8 mouse cellular contexts compared by ENCODE assay signal in genomic region chr7:49974841-49975440, GRCm38 (mm10). TPM values are rescaled to one million over a fixed set of nuclear protein-coding genes. Genes with fewer than 3 reads are reported as not detected.
DNase-seq lines count a peak whose midpoint lies in the region; ATAC-seq and TF ChIP-seq lines count a peak whose summit lies in the region.

Gene Nell1 (plus strand): TSS chr7:49974864.

- H3K9me3 ChIP-seq in heart, embryonic 15.5 days (replicated peaks): no peaks in the 10 kb centered on the region
- H3K9me3 ChIP-seq in forebrain, postnatal 0 days (ENCODE audit: low read length): no peaks in the 10 kb centered on the region
- no peaks in the 10 kb centered on the region for H3K9me3 ChIP-seq in limb, embryonic 10.5 days (replicated peaks)

- no peak for DNase-seq in heart, postnatal 14 days
- DNase-seq in ZHBTc4 (ENCODE audit: low read depth, low spot score): peak; percentile 72
- DNase-seq in forebrain, postnatal 0 days: no peak
- DNase-seq in limb, embryonic 10.5 days (ENCODE audit: low spot score): peak; percentile 64
- peak; percentile 66 for DNase-seq in retina, embryonic 14.5 days (ENCODE audit: low spot score)
- DNase-seq in adrenal gland, adult (ENCODE audit: inconsistent age in 2 of 2, low spot score in 1 of 2): no peak
- DNase-seq in urinary bladder, postnatal 10 days (ENCODE audit: low spot score): no peak

- H3K4me1 ChIP-seq in heart, embryonic 15.5 days (replicated peaks): peaks cover 16% of the 10 kb centered on the region
- H3K4me1 ChIP-seq in forebrain, postnatal 0 days (ENCODE audit: insufficient read depth): no peaks in the 10 kb centered on the region
- peaks cover 18% of the 10 kb centered on the region for H3K4me1 ChIP-seq in limb, embryonic 10.5 days

- H3K4me3 ChIP-seq in heart, embryonic 15.5 days: peak within 1 kb of the TSS; percentile 52
- peak within 1 kb of the TSS; percentile 51 for H3K4me3 ChIP-seq in forebrain, postnatal 0 days (ENCODE audit: low read depth, low read length)
- H3K4me3 ChIP-seq in limb, embryonic 10.5 days: peak within 1 kb of the TSS; percentile 63

- peak within 1 kb of the TSS; percentile 34; the same call in 1 of the 2 replicates for H3K9ac ChIP-seq in heart, embryonic 15.5 days
- H3K9ac ChIP-seq in forebrain, postnatal 0 days: peak within 1 kb of the TSS; percentile 51

- 0 out of 2 replicates have a peak, but pooled peaks have one; percentile 8 for TF ChIP-seq CTCF in forebrain, postnatal 0 days (IDR thresholded peaks at IDR 0.05; ENCODE audit: low read depth)

- no peak within 1 kb of the TSS for H3K27ac ChIP-seq in heart, embryonic 15.5 days
- peak within 1 kb of the TSS; percentile 36; the same call in 1 of the 2 replicates for H3K27ac ChIP-seq in forebrain, postnatal 0 days (ENCODE audit: low read depth, low read length)
- H3K27ac ChIP-seq in limb, embryonic 10.5 days: peak within 1 kb of the TSS; percentile 71

- intact Hi-C loops in heart, postnatal 14 days (cut with DNase I): no loop called here

- no peak for ATAC-seq in heart, embryonic 15.5 days (replicated peaks; ENCODE audit: insufficient number of reproducible peaks, insufficient read depth, low FRiP score, low read depth)
- ATAC-seq in forebrain, postnatal 0 days: peak; percentile 63

- no peaks in the 10 kb centered on the region for H3K36me3 ChIP-seq in heart, embryonic 15.5 days
- no peaks in the 10 kb centered on the region for H3K36me3 ChIP-seq in forebrain, postnatal 0 days (ENCODE audit: insufficient read depth)
- H3K36me3 ChIP-seq in limb, embryonic 10.5 days: no peaks in the 10 kb centered on the region

- WGBS in heart, embryonic 15.5 days: under 1% methylated on average over 52 of the region's 52 CpGs
- under 1% methylated on average over 51 of the region's 52 CpGs for WGBS in forebrain, postnatal 0 days
- under 1% methylated on average over 52 of the region's 52 CpGs for WGBS in limb, embryonic 10.5 days

- H3K27me3 ChIP-seq in heart, embryonic 15.5 days: peaks cover 75% of the 10 kb centered on the region
- peaks cover 37% of the 10 kb centered on the region for H3K27me3 ChIP-seq in forebrain, postnatal 0 days (ENCODE audit: insufficient read depth, low read length)
- peaks cover 86% of the 10 kb centered on the region for H3K27me3 ChIP-seq in limb, embryonic 10.5 days (ENCODE audit: low read depth, poor library complexity, severe bottlenecking)

- H3K4me2 ChIP-seq in heart, embryonic 15.5 days: peak within 1 kb of the TSS; percentile 85
- peak within 1 kb of the TSS; percentile 88 for H3K4me2 ChIP-seq in forebrain, postnatal 0 days (ENCODE audit: low read depth)

RNA-seq across cellular contexts. Expression of gene Nell1, which starts in this region (rescaled TPM):
- 0.31 and 0.67 TPM in 2 replicates for polyA plus RNA-seq in heart, embryonic 15.5 days (2015; fragmentation: Nextera tagmentation; extraction: Ambion mirVana)
- not detected for total RNA-seq in heart, postnatal 14 days (2021)
- total RNA-seq in forebrain, postnatal 0 days (2014; rRNA removed): 41.7 and 56.3 TPM in 2 replicates
- 20.5 and 32.6 TPM in 2 replicates for polyA plus RNA-seq in forebrain, postnatal 0 days (2015; fragmentation: Nextera tagmentation; extraction: Ambion mirVana)
- polyA plus RNA-seq in limb, embryonic 10.5 days (2016; fragmentation: Nextera tagmentation; extraction: Ambion mirVana): 0.55 and 0.74 TPM in 2 replicates

Comparison
In these comparisons a context has a peak if more than half of its experiments do, and no peak if none do; other contexts are left out.
1. RNA of gene Nell1 (total RNA-seq): 41.7 to 56.3 TPM in forebrain, postnatal 0 days; not detected in heart, postnatal 14 days; every median in the first group is over 10 times any median in the second.
2. RNA of gene Nell1 (polyA plus RNA-seq): 20.5 to 32.6 TPM in forebrain, postnatal 0 days; 0.55 to 0.74 TPM in limb, embryonic 10.5 days and 0.31 to 0.67 TPM in heart, embryonic 15.5 days; every median in the first group is over 10 times any median in the second.
3. Peak in DNase-seq, H3K4me3 ChIP-seq and H3K27ac ChIP-seq in limb, embryonic 10.5 days; RNA of the gene not detected or under 1 TPM.
4. DNase-seq: peak in ZHBTc4 (single experiment) and retina, embryonic 14.5 days (single experiment); none in heart, postnatal 14 days (0 of 2), forebrain, postnatal 0 days (single experiment), adrenal gland, adult (0 of 2) and urinary bladder, postnatal 10 days (single experiment).
5. Peak in every context shown above with its lines, with median percentiles within 50 percentile points of each other: H3K4me3 ChIP-seq.